Mouse (Mus musculus): ENCODE data around the gene Nhej1. TPM values are rescaled to one million over a fixed set of nuclear protein-coding genes. Genes with fewer than 3 reads are reported as not detected.

Nhej1 gene
- total RNA-seq, 2 experiments from 2014 or later = 2.7 to 3.2 TPM

- DNase-seq (ENCODE audit: extremely low spot score in 1 of 2, low spot score in 1 of 2) = no peak
These were observed 3.6 kb upstream of the Nhej1 start for GRCm38 (mm10) chr1:75128641-75129040.

- DNase-seq (ENCODE audit: extremely low spot score in 1 of 2, low spot score in 1 of 2) = no peak
These were observed 418 bp upstream of the Nhej1 start for GRCm38 (mm10) chr1:75125418-75125817.

- DNase-seq (ENCODE audit: extremely low spot score in 1 of 2, low spot score in 1 of 2) = no peak
These were observed 2.8 kb downstream of the Nhej1 start for GRCm38 (mm10) chr1:75122211-75122610.

GRCm38 (mm10) chr1:75052091-75052490 lies 72.9 kb downstream of the Nhej1 start:
- peak in 1 of 2 experiments; percentile 8 for DNase-seq (ENCODE audit: extremely low spot score in 1 of 2, low spot score in 1 of 2)

GRCm38 (mm10) chr1:75051428-75051827 lies 73.6 kb downstream of the Nhej1 start:
- no peak for DNase-seq (ENCODE audit: extremely low spot score in 1 of 2, low spot score in 1 of 2)

GRCm38 (mm10) chr1:75048571-75048970 lies 76.4 kb downstream of the Nhej1 start:
- no peak for DNase-seq (ENCODE audit: extremely low spot score in 1 of 2, low spot score in 1 of 2)

- no peak for DNase-seq (ENCODE audit: extremely low spot score in 1 of 2, low spot score in 1 of 2)
These were observed 77.0 kb downstream of the Nhej1 start for GRCm38 (mm10) chr1:75048041-75048440.

GRCm38 (mm10) chr1:75040429-75040828 lies 84.6 kb downstream of the Nhej1 start:
- no peak for DNase-seq (ENCODE audit: extremely low spot score in 1 of 2, low spot score in 1 of 2)

GRCm38 (mm10) chr1:75032041-75032440 lies 93.0 kb downstream of the Nhej1 start:
- DNase-seq (ENCODE audit: extremely low spot score in 1 of 2, low spot score in 1 of 2) = no peak

GRCm38 (mm10) chr1:75027061-75027779 lies 97.8 kb downstream of the Nhej1 start:
- DNase-seq (ENCODE audit: extremely low spot score in 1 of 2, low spot score in 1 of 2) = no peak

GRCm38 (mm10) chr1:75024419-75025199 lies 100.4 kb downstream of the Nhej1 start:
- DNase-seq (ENCODE audit: extremely low spot score in 1 of 2, low spot score in 1 of 2) = no peak

GRCm38 (mm10) chr1:75022216-75022615 lies 102.8 kb downstream of the Nhej1 start:
- no peak for DNase-seq (ENCODE audit: extremely low spot score in 1 of 2, low spot score in 1 of 2)

- DNase-seq (ENCODE audit: extremely low spot score in 1 of 2, low spot score in 1 of 2) = peak; percentile 80 to 98
These were observed 108.2 kb downstream of the Nhej1 start for GRCm38 (mm10) chr1:75016846-75017245.

- no peak for DNase-seq (ENCODE audit: extremely low spot score in 1 of 2, low spot score in 1 of 2)
These were observed 109.3 kb downstream of the Nhej1 start for GRCm38 (mm10) chr1:75015551-75016265.

- DNase-seq (ENCODE audit: extremely low spot score in 1 of 2, low spot score in 1 of 2) = no peak
These were observed 110.7 kb downstream of the Nhej1 start for GRCm38 (mm10) chr1:75014210-75014845.

- DNase-seq (ENCODE audit: extremely low spot score in 1 of 2, low spot score in 1 of 2) = no peak
These were observed 114.2 kb downstream of the Nhej1 start for GRCm38 (mm10) chr1:75010817-75011216.

GRCm38 (mm10) chr1:75010203-75010602 lies 114.8 kb downstream of the Nhej1 start:
- DNase-seq (ENCODE audit: extremely low spot score in 1 of 2, low spot score in 1 of 2) = no peak

GRCm38 (mm10) chr1:75006016-75006415 lies 119.0 kb downstream of the Nhej1 start:
- DNase-seq (ENCODE audit: extremely low spot score in 1 of 2, low spot score in 1 of 2) = no peak

- DNase-seq (ENCODE audit: extremely low spot score in 1 of 2, low spot score in 1 of 2) = peak in 1 of 2 experiments; percentile 4
These were observed 123.8 kb downstream of the Nhej1 start for GRCm38 (mm10) chr1:75001183-75001582.

- peak in 1 of 2 experiments; percentile 53 for DNase-seq (ENCODE audit: extremely low spot score in 1 of 2, low spot score in 1 of 2)
These were observed 124.5 kb downstream of the Nhej1 start for GRCm38 (mm10) chr1:75000496-75000895.

- DNase-seq (ENCODE audit: extremely low spot score in 1 of 2, low spot score in 1 of 2) = no peak
These were observed 125.8 kb downstream of the Nhej1 start for GRCm38 (mm10) chr1:74999173-74999572.
